Mouse (Mus musculus): ENCODE data around the gene Zfp536.

GRCm38 (mm10) chr7:37727746-37728145, 45.7 kb downstream of the Zfp536 start:
- no peak for TF ChIP-seq CTCF (IDR thresholded peaks at IDR 0.05; ENCODE audit: borderline replicate concordance, control insufficient read depth, extremely low read depth, insufficient read depth, low read length, poor library complexity)
- TF ChIP-seq POLR2A (IDR thresholded peaks at IDR 0.05; ENCODE audit: control insufficient read depth, extremely low read depth, insufficient read depth, low read length, poor library complexity) = no peak

Measured in thymus, adult 2 months (tissue).